Mouse (Mus musculus): ENCODE data around the gene Zfp362. TPM values are rescaled to one million over a fixed set of nuclear protein-coding genes. Genes with fewer than 3 reads are reported as not detected.

The Zfp362 gene
- total RNA-seq, 2 experiments from 2014 or later: 23.7 to 29.8 TPM

GRCm38 (mm10) chr4:128759214-128759613 lies 46.6 kb downstream of the Zfp362 start:
- no peak for DNase-seq

- no peak for DNase-seq
Measured at GRCm38 (mm10) chr4:128755900-128756299, 49.9 kb downstream of the Zfp362 start.

- no peak for DNase-seq
Measured at GRCm38 (mm10) chr4:128755064-128755463, 50.8 kb downstream of the Zfp362 start, which contains the start of gene A3galt2. Gene A3galt2 (plus strand): TSS chr4:128755364.

- DNase-seq: no peak
Measured at GRCm38 (mm10) chr4:128753571-128753970, 52.3 kb downstream of the Zfp362 start.

GRCm38 (mm10) chr4:128752031-128752757 lies 53.7 kb downstream of the Zfp362 start:
- no peak for DNase-seq

- DNase-seq: no peak
Measured at GRCm38 (mm10) chr4:128751006-128751405, 54.8 kb downstream of the Zfp362 start.

GRCm38 (mm10) chr4:128748309-128748708 lies 57.5 kb downstream of the Zfp362 start:
- DNase-seq: no peak

- DNase-seq: no peak
Measured at GRCm38 (mm10) chr4:128747614-128748270, 58.1 kb downstream of the Zfp362 start.

GRCm38 (mm10) chr4:128745160-128745559 lies 60.7 kb downstream of the Zfp362 start:
- no peak for DNase-seq

- DNase-seq: no peak
Measured at GRCm38 (mm10) chr4:128743031-128743626, 62.7 kb downstream of the Zfp362 start.

- DNase-seq: no peak
Measured at GRCm38 (mm10) chr4:128742379-128742970, 63.4 kb downstream of the Zfp362 start.

- no peak for DNase-seq
Measured at GRCm38 (mm10) chr4:128741906-128742305, 63.9 kb downstream of the Zfp362 start.

GRCm38 (mm10) chr4:128740878-128741277 lies 65.0 kb downstream of the Zfp362 start:
- DNase-seq: no peak

GRCm38 (mm10) chr4:128737825-128738610 lies 67.8 kb downstream of the Zfp362 start:
- no peak for DNase-seq

GRCm38 (mm10) chr4:128737137-128737589 lies 68.7 kb downstream of the Zfp362 start:
- no peak for DNase-seq

- no peak for DNase-seq
Measured at GRCm38 (mm10) chr4:128734721-128735671, 70.8 kb downstream of the Zfp362 start.

GRCm38 (mm10) chr4:128734217-128734616 lies 71.6 kb downstream of the Zfp362 start:
- DNase-seq: peak; percentile 57 to 69

- no peak for DNase-seq
Measured at GRCm38 (mm10) chr4:128733496-128733895, 72.3 kb downstream of the Zfp362 start.

- no peak for DNase-seq
Measured at GRCm38 (mm10) chr4:128732794-128733193, 73.1 kb downstream of the Zfp362 start.

- DNase-seq: no peak
Measured at GRCm38 (mm10) chr4:128730271-128730670, 75.6 kb downstream of the Zfp362 start.

- no peak for DNase-seq
Measured at GRCm38 (mm10) chr4:128729709-128730037, 76.2 kb downstream of the Zfp362 start.

Data from layer of hippocampus, postnatal 36 days (tissue).